Mouse (Mus musculus) lung, adult 2 months (tissue): ENCODE results near the gene Mat2a. TPM values are rescaled to one million over a fixed set of nuclear protein-coding genes. Genes with fewer than 3 reads are reported as not detected.
A peak's percentile ranks its signal among the peaks of the same experiment; 100 is the strongest.

Experiments
- DNase-seq: peaks from one replicate; pipeline ENCODE4 v3.0.0; 2022
- H3K4me1 ChIP-seq: fragments of 200-500 bp; 2 replicates; pipeline ENCODE4 v1.6.1; 2011; ENCODE audit warnings: low read length; ENCODE audit not compliant: control insufficient read depth, insufficient read depth
- H3K4me3 ChIP-seq: fragments of 200-500 bp; replicated peaks from 2 replicates; pipeline ENCODE3; 2011; ENCODE audit warnings: low read depth, mild to moderate bottlenecking, control low read depth, low read length; ENCODE audit errors: extremely low read depth
- CTCF ChIP-seq: fragments of 200-500 bp; IDR thresholded peaks from 2 replicates; pipeline ENCODE4 v1.5.1; 2011; ENCODE audit warnings: mild to moderate bottlenecking, low read length, control low read depth; ENCODE audit not compliant: insufficient read depth
- POLR2A ChIP-seq: fragments of 200-500 bp; IDR thresholded peaks from 2 replicates; pipeline ENCODE4 v1.6.1; 2011; ENCODE audit warnings: low read depth, mild to moderate bottlenecking, control low read depth, low read length, borderline replicate concordance; ENCODE audit errors: extremely low read depth
- WGBS: fragments of 180-500 bp; shearing (Covaris S2); methylation state at CpG from one replicate; pipeline ENCODE4 v1.1.7; 2018; 5-methylcytosine and 5-hydroxymethylcytosine counted together
- polyA plus RNA-seq: library from polyadenylated mRNA; depleted of rRNA; stranded (reverse); fragments of >200 nt; gene quantifications from 2 replicates; pipeline ENCODE4 v1.2.3, GENCODE M21; 2012

Mat2a gene
- polyA plus RNA-seq, 1 experiment: 90.3 TPM

DNA sequence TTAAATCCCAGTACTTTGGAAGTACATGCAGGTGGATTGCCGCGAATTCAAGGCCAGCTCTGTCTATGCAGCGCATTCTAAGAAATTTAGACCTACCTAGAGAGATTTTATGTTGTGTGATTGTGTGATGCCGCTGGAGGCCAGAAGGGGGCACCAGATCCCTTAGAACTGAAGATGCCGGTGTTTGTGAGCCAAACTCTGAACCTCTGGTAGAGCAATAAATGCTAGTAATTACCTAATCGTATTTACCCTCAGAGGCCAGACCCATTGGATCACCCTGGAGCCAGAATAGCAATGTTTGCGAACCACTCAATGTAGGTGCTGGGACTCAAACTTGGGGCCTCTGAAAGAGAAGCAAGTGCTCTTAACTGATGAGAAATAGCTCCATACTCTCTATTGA is 37.5 kb downstream of the Mat2a start:
- DNase-seq: peak; percentile 81

DNA sequence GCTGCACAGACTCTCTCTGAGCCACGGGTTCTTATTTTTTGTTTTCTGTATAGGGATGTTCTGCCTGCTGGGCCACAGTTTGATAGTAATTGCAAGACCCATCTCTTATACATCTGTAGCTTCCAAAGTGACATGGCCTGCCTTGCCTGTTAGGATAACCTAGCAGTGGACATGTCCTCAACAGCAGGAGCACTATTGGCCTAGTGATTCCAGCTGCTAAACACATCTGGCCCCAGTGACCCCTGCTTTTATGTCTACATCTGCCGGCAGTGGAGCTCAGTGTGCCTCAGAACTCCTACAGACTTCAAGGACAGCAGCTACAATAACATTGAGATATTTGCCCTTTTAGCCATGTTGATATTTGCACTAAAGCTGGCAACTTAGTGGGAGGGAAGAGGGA is 39.4 kb downstream of the Mat2a start:
- H3K4me3 ChIP-seq: no peak overlapping the region
- TF ChIP-seq POLR2A (no peak), CTCF (no peak)
- DNase-seq: no peak
- no peaks in the 10 kb centered on the region for H3K4me1 ChIP-seq
- WGBS: 50% methylated on average over 2 of the region's 2 CpGs

More for the DNA sequence above, 37.5 kb downstream of the Mat2a start:
- WGBS: 12% methylated on average over 7 of the region's 7 CpGs
- no peak overlapping the region for H3K4me3 ChIP-seq
- no peaks in the 10 kb centered on the region for H3K4me1 ChIP-seq
- TF ChIP-seq CTCF: peak; percentile 83
- TF ChIP-seq POLR2A: no peak

DNA sequence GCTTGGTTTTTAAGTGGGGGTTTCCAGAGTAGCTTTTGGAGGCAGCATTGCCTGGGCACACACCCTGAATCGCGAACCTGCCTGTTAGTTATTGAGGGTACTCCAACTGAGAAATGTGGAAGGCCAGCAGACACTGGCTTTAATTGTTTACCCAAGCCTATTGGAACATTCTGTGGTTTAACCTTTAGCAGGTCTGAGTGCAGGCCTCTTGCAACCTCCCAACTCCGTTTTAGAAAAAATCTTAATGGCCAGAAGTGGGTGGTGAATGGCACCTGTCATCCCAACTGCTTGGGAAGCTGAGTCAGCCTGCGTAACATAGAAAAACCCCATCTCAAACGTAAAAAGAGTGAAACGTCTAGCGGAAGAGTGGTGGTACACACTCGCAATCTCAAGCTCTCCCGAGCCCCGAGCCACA is 42.5 kb downstream of the Mat2a start:
- DNase-seq: peak; percentile 45
- Histone ChIP-seq H3K4me1 (peaks cover 4% of the 10 kb centered on the region; the same call in 1 of the 2 replicates), H3K4me3 (no peak overlapping the region)
- WGBS: 71% methylated on average over 10 of the region's 10 CpGs
- TF ChIP-seq CTCF: no peak
- no peak for TF ChIP-seq POLR2A

DNA sequence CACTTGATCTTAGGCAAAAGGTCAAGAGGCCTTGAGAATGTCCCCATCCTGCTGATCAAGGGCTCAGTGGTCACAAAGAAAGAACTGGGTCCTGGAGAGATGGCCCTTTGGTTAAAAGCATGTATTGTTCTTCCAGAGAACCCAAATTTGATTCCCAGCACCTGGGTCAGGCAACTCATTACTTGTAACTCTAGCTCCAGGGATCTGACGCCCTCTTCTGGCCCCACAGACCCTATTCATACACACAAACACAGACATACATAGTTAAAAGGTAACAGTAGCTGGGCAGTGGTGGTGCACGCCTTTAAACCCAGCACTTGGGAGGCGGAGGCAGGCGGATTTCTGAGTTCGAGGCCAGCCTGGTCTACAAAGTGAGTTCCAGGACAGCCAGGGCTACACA is 47.0 kb downstream of the Mat2a start:
- WGBS: 95% methylated on average over 5 of the region's 5 CpGs
- H3K4me1 ChIP-seq: peaks cover 10% of the 10 kb centered on the region
- TF ChIP-seq POLR2A (no peak), CTCF (no peak)
- H3K4me3 ChIP-seq: no peak overlapping the region
- no peak for DNase-seq

DNA sequence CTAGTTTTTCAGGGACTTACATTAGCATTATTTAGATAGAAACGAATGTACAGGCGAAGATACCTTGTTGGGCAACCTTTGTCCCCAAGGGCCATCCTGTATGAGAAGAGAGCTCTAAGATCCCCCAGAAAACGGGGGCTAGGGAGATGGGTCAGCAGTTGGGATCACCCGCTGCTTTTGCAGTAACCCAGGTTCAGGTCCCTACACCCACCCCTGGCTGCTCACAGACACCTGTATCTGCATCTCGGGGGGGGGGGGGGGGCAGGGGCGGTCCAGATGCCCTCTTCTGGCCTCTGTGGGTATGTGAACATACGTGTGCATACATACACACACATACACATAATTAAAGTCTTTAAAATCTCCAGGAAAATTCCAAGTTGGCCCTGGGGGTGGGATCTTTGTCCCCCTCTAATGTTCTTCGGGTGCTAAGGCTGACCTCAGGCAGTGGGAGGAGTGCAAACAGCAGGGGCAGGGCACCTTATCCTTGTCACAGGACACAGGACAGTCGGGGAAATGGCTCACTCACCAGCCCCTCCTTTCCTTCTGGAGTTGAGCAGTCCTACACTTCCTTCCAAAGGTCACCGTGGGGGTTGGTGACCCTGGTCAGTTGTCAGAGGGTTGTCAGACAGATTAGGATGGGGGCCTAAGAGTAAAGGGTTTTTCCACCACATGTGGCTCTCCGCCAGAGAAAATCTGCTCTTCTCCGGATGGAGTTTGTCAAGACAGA is 48.4 kb downstream of the Mat2a start:
- peak; percentile 71 for DNase-seq
- H3K4me1 ChIP-seq: peaks cover 10% of the 10 kb centered on the region
- TF ChIP-seq POLR2A (peak; percentile 50; the same call in 1 of the 2 replicates), CTCF (no peak)
- H3K4me3 ChIP-seq: peak overlapping the region; percentile 35
- WGBS: 16% methylated on average over 12 of the region's 12 CpGs

DNA sequence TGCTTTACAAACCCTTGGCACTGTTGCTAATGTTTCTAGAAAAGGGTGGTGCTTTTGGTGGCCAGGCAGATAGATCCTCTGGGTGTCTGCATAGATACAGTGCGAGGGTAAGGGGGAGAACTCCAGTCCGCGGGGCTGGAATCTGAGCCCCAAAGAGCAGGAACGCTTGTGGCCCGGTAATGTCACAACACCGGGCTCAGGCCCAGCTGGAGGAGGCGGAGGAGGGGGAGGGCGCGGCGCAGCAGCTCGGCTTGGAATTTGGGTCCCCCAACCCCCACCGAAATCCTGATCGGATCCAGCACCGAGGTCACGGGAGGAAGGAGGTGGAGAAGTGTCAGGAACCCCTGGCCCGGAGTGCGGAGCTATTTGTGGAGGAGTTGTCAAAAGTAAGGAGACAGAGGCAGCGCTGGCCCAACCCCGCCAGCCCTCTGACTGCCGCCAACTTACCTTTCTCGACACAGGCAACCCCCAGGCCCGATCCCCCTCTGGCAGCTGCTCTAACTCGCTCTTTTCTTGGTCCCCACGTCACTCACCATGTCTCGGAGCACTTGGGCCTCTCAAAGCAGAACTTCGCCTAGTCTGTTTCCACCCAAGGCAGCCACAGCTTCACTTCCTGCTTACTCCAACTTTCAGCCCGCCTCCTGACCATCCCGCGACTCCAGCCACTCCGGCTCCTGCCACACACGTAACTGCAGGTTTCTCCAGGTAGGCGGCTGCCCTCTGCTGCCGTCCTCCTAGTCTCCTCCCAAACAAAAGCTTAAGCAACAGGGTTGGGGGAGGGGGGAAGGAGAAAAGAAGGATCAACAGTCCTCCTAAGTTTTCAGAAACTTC is 49.2 kb downstream of the Mat2a start, which contains the start of gene Vamp8:
Vamp8 (minus strand) TSS at position 763 of the 831 bp plus-strand sequence.
- H3K4me3 ChIP-seq: peak within 1 kb of the TSS; percentile 93
- under 1% methylated on average over 33 of the region's 33 CpGs for WGBS
- TF ChIP-seq POLR2A: peak; percentile 82; the same call in 1 of the 2 replicates
- TF ChIP-seq CTCF: no peak
- H3K4me1 ChIP-seq: peaks cover 10% of the 10 kb centered on the region
- peak; percentile 87 for DNase-seq

DNA sequence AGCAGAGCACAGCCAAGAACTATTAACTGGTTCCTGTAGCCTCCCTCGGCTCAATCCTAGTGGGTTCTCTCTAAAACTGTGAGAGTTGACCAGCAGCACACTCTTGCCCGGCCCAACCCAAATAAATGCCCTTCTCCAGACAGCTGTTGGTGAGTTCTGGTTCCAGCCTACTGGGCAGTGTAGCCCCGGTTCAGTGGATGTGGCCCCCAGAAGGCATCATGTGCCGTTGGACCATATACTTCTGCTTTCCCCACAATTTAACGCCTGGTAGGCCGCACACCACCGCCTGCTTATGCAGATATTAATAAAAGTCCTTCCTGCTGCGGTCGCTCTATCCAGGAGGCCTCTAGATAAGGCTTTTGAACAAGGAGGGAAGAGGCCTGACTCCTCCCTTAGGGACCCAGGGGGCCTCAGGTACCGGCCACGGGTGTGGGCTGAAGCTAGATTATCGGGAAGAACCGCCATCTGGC is 49.9 kb downstream of the Mat2a start:
- WGBS: 2% methylated on average over 13 of the region's 13 CpGs
- DNase-seq: no peak
- TF ChIP-seq CTCF: no peak
- TF ChIP-seq POLR2A: 0 out of 2 replicates have a peak, but pooled peaks have one; percentile 5
- H3K4me1 ChIP-seq: peaks cover 10% of the 10 kb centered on the region
- peak overlapping the region; percentile 93 for H3K4me3 ChIP-seq

DNA sequence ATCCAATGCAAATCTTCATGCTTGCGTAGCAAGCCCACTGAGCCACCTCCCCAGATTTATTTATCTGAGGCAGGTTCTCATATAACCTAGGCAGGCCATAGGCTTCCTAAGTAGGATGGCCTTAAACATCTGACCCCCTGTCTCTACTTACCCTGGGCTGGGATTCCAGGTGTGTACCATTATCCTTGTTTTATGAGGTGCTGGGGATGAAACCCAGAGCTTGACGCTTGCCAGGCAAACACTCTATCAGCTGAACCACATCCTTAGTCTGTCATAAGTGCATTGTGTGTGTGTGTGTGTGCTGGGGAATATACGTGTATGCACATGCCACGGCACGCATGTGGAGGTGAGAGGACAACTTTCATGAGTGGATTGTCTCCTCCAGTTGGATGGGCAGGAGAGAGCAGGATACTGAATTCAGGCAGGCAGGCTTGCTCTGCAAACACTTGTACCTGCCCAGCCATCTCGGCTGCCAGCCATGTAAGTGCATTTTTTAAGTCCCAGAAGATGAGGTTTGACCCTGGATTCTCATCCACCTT is 50.5 kb downstream of the Mat2a start:
- peak overlapping the region; percentile 50 for H3K4me3 ChIP-seq
- DNase-seq: no peak
- H3K4me1 ChIP-seq: peaks cover 8% of the 10 kb centered on the region
- 58% methylated on average over 6 of the region's 6 CpGs for WGBS
- TF ChIP-seq POLR2A (no peak), CTCF (no peak)

DNA sequence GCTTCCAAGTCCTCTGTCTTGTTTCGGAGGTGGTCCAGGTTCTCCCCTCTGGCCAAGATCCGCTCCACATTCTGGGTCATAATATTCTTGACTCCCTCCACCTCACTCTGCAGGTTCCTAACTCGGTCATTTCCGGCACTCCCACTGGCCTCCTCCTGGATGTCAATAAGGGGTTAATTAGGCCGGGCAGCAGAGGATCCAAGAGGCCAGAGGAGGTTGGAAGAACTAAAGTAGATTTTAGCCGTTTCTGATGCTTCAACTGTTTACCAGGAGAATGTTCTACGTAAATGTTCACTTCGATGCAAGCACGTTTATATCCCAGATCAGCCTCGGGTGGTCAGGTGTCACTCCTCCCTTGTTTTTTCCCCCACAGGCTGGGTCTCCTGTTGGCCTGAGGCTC is 51.1 kb downstream of the Mat2a start:
- WGBS: 59% methylated on average over 10 of the region's 10 CpGs

More for the DNA sequence above, 51.1 kb downstream of the Mat2a start:
- Histone ChIP-seq H3K4me1 (peaks cover 8% of the 10 kb centered on the region), H3K4me3 (no peak overlapping the region)
- no peak for DNase-seq
- no peak for TF ChIP-seq CTCF
- TF ChIP-seq POLR2A: no peak
